Mouse (Mus musculus): Measurements from ENCODE around the gene Mapk8ip2. TPM values are rescaled to one million over a fixed set of nuclear protein-coding genes. Genes with fewer than 3 reads are reported as not detected.

The Mapk8ip2 gene
- polyA plus RNA-seq, 1 experiment from 2014 or later: not detected

GRCm38 (mm10) chr15:89476475-89476815 is 22.7 kb downstream of the Mapk8ip2 start:
- TF ChIP-seq CTCF (IDR thresholded peaks at IDR 0.05; ENCODE audit: low read depth): no peak
- no peak for TF ChIP-seq EP300 (IDR thresholded peaks at IDR 0.05; ENCODE audit: low read depth)
- Histone ChIP-seq H3K9ac (replicated peaks) (peak overlapping the region; percentile 66), H3K4me3 (ENCODE audit: low read depth, low read length) (peak overlapping the region; percentile 59), H3K36me3 (replicated peaks; ENCODE audit: insufficient read depth, low read length) (no peaks in the 10 kb centered on the region), H3K4me1 (ENCODE audit: insufficient read depth) (peaks cover 18% of the 10 kb centered on the region), H3K4me2 (ENCODE audit: low read depth, low read length) (peak overlapping the region; percentile 84), H3K9me3 (ENCODE audit: low read length) (no peaks in the 10 kb centered on the region), H3K27me3 (ENCODE audit: insufficient read depth, low read length) (no peaks in the 10 kb centered on the region), H3K27ac (ENCODE audit: low read depth) (peak overlapping the region; percentile 66)
- WGBS (ENCODE audit: insufficient replicate concordance): 4% methylated on average over 5 of the region's 5 CpGs
- no peak; the same call in 1 of the 2 replicates for ATAC-seq
- DNase-seq: no peak

GRCm38 (mm10) chr15:89477091-89477491 is 23.4 kb downstream of the Mapk8ip2 start, which contains the start of gene Arsa:
TSS of gene Arsa (minus strand) at chr15:89477425.
- ATAC-seq (no peak), DNase-seq (no peak)
- no peak for TF ChIP-seq CTCF (IDR thresholded peaks at IDR 0.05; ENCODE audit: low read depth)
- TF ChIP-seq EP300 (IDR thresholded peaks at IDR 0.05; ENCODE audit: low read depth): no peak
- no peaks in the 10 kb centered on the region for H3K36me3 ChIP-seq (replicated peaks; ENCODE audit: insufficient read depth, low read length)
- peak within 1 kb of the TSS; percentile 66 for H3K27ac ChIP-seq (ENCODE audit: low read depth)
- 39% methylated on average over 9 of the region's 9 CpGs for WGBS (ENCODE audit: insufficient replicate concordance)
- no peaks in the 10 kb centered on the region for H3K27me3 ChIP-seq (ENCODE audit: insufficient read depth, low read length)
- H3K4me3 ChIP-seq (ENCODE audit: low read depth, low read length): peak within 1 kb of the TSS; percentile 59
- no peaks in the 10 kb centered on the region for H3K9me3 ChIP-seq (ENCODE audit: low read length)
- H3K4me2 ChIP-seq (ENCODE audit: low read depth, low read length): peak within 1 kb of the TSS; percentile 84
- H3K4me1 ChIP-seq (ENCODE audit: insufficient read depth): peaks cover 18% of the 10 kb centered on the region
- peak within 1 kb of the TSS; percentile 66 for H3K9ac ChIP-seq (replicated peaks)

- Histone ChIP-seq H3K4me2 (ENCODE audit: low read depth, low read length) (no peak overlapping the region), H3K9me3 (ENCODE audit: low read length) (no peaks in the 10 kb centered on the region), H3K4me1 (ENCODE audit: insufficient read depth) (peaks cover 18% of the 10 kb centered on the region), H3K9ac (replicated peaks) (no peak overlapping the region), H3K27ac (ENCODE audit: low read depth) (no peak overlapping the region), H3K36me3 (replicated peaks; ENCODE audit: insufficient read depth, low read length) (no peaks in the 10 kb centered on the region), H3K4me3 (ENCODE audit: low read depth, low read length) (no peak overlapping the region), H3K27me3 (ENCODE audit: insufficient read depth, low read length) (no peaks in the 10 kb centered on the region)
- TF ChIP-seq CTCF (IDR thresholded peaks at IDR 0.05; ENCODE audit: low read depth) (no peak), EP300 (IDR thresholded peaks at IDR 0.05; ENCODE audit: low read depth) (no peak)
- whole genome bisulfite sequencing (ENCODE audit: insufficient replicate concordance): 61% methylated on average over 8 of the region's 8 CpGs
- no peak for DNase-seq
- ATAC-seq: no peak
These were observed 24.1 kb downstream of the Mapk8ip2 start for GRCm38 (mm10) chr15:89477806-89478205.

GRCm38 (mm10) chr15:89478622-89479021 is 24.9 kb downstream of the Mapk8ip2 start:
- no peak for DNase-seq
- WGBS (ENCODE audit: insufficient replicate concordance): 70% methylated on average over 3 of the region's 3 CpGs

GRCm38 (mm10) chr15:89480584-89480983 is 26.9 kb downstream of the Mapk8ip2 start:
- H3K9me3 ChIP-seq (ENCODE audit: low read length): no peaks in the 10 kb centered on the region
- ATAC-seq (no peak), DNase-seq (no peak)
- H3K36me3 ChIP-seq (replicated peaks; ENCODE audit: insufficient read depth, low read length): no peaks in the 10 kb centered on the region
- H3K4me3 ChIP-seq (ENCODE audit: low read depth, low read length): no peak overlapping the region
- TF ChIP-seq EP300 (IDR thresholded peaks at IDR 0.05; ENCODE audit: low read depth) (no peak; the same call in 1 of the 2 replicates), CTCF (IDR thresholded peaks at IDR 0.05; ENCODE audit: low read depth) (no peak)
- H3K9ac ChIP-seq (replicated peaks): no peak overlapping the region
- H3K27ac ChIP-seq (ENCODE audit: low read depth): no peak overlapping the region
- peaks cover 11% of the 10 kb centered on the region for H3K4me1 ChIP-seq (ENCODE audit: insufficient read depth)
- H3K4me2 ChIP-seq (ENCODE audit: low read depth, low read length): no peak overlapping the region
- WGBS (ENCODE audit: insufficient replicate concordance): 69% methylated on average over 8 of the region's 8 CpGs
- H3K27me3 ChIP-seq (ENCODE audit: insufficient read depth, low read length): no peaks in the 10 kb centered on the region

More at GRCm38 (mm10) chr15:89478622-89479021, 24.9 kb downstream of the Mapk8ip2 start:
- H3K4me1 ChIP-seq (ENCODE audit: insufficient read depth): peaks cover 18% of the 10 kb centered on the region
- H3K9me3 ChIP-seq (ENCODE audit: low read length): no peaks in the 10 kb centered on the region
- TF ChIP-seq EP300 (IDR thresholded peaks at IDR 0.05; ENCODE audit: low read depth) (no peak), CTCF (IDR thresholded peaks at IDR 0.05; ENCODE audit: low read depth) (no peak)
- no peak overlapping the region for H3K9ac ChIP-seq (replicated peaks)
- ATAC-seq: no peak
- H3K36me3 ChIP-seq (replicated peaks; ENCODE audit: insufficient read depth, low read length): no peaks in the 10 kb centered on the region
- no peak overlapping the region for H3K4me2 ChIP-seq (ENCODE audit: low read depth, low read length)
- no peaks in the 10 kb centered on the region for H3K27me3 ChIP-seq (ENCODE audit: insufficient read depth, low read length)
- H3K4me3 ChIP-seq (ENCODE audit: low read depth, low read length): no peak overlapping the region
- H3K27ac ChIP-seq (ENCODE audit: low read depth): no peak overlapping the region

GRCm38 (mm10) chr15:89488182-89488581 is 34.5 kb downstream of the Mapk8ip2 start:
- Histone ChIP-seq H3K4me3 (ENCODE audit: low read depth, low read length) (no peak overlapping the region), H3K27me3 (ENCODE audit: insufficient read depth, low read length) (no peaks in the 10 kb centered on the region), H3K27ac (ENCODE audit: low read depth) (no peak overlapping the region), H3K4me2 (ENCODE audit: low read depth, low read length) (no peak overlapping the region), H3K4me1 (ENCODE audit: insufficient read depth) (no peaks in the 10 kb centered on the region), H3K9ac (replicated peaks) (no peak overlapping the region), H3K36me3 (replicated peaks; ENCODE audit: insufficient read depth, low read length) (no peaks in the 10 kb centered on the region), H3K9me3 (ENCODE audit: low read length) (no peaks in the 10 kb centered on the region)
- WGBS (ENCODE audit: insufficient replicate concordance): 57% methylated on average over 12 of the region's 12 CpGs
- TF ChIP-seq CTCF (IDR thresholded peaks at IDR 0.05; ENCODE audit: low read depth) (no peak), EP300 (IDR thresholded peaks at IDR 0.05; ENCODE audit: low read depth) (no peak)
- DNase-seq: no peak
- no peak for ATAC-seq
